Mouse (Mus musculus): Measurements from ENCODE around the gene Tomm22. TPM values are rescaled to one million over a fixed set of nuclear protein-coding genes. Genes with fewer than 3 reads are reported as not detected.
A peak's percentile ranks its signal among the peaks of the same experiment; 100 is the strongest.
"Not testable (repeated sequence)": the region's sequence is repeated elsewhere in the genome, so short reads cannot be mapped to it uniquely, and the experiment has no call there.

Tomm22 gene
- polyA plus RNA-seq, 1 experiment from 2014 or later: 234 TPM

- ATAC-seq (ENCODE audit: insufficient number of reproducible peaks, low FRiP score): no peak
- H3K4me1 ChIP-seq (replicated peaks): peaks cover 19% of the 10 kb centered on the region
- H3K4me2 ChIP-seq: no peak overlapping the region
- no peak overlapping the region for H3K4me3 ChIP-seq
- no peak overlapping the region for H3K9ac ChIP-seq
- no peaks in the 10 kb centered on the region for H3K27me3 ChIP-seq (replicated peaks)
- peaks cover 34% of the 10 kb centered on the region for H3K36me3 ChIP-seq
- peaks cover 4% of the 10 kb centered on the region for H3K9me3 ChIP-seq (replicated peaks)
- WGBS: 71% methylated on average over 4 of the region's 4 CpGs
- no peak overlapping the region for H3K27ac ChIP-seq (ENCODE audit: poor library complexity, severe bottlenecking)
Measured at GRCm38 (mm10) chr15:79661852-79662251, 8.8 kb upstream of the Tomm22 start.

DNA sequence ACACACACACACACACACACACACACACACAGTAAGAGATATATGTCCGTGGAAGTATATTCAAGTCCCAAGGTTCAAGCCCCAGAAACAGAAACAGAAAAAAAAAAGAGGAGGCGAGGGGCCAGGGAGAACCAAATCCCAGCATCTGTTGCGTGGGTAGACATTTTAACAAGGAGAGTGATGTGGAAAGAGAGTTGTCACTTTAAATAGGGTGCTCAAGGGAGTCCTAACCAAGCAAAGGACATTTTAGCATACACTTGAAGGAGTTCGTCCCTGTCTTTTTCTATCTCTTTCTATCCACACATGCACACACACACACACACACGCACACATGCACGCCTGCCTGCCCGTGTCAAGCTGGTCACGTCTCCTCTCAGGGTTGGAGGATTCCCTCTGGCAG is 6.0 kb upstream of the Tomm22 start:
- ATAC-seq (ENCODE audit: insufficient number of reproducible peaks, low FRiP score): no peak
- H3K27me3 ChIP-seq (replicated peaks): no peaks in the 10 kb centered on the region
- no peak overlapping the region for H3K4me3 ChIP-seq
- peaks cover 20% of the 10 kb centered on the region for H3K4me1 ChIP-seq (replicated peaks)
- no peak overlapping the region for H3K4me2 ChIP-seq
- WGBS: 87% methylated on average over 8 of the region's 8 CpGs
- no peak overlapping the region for H3K27ac ChIP-seq (ENCODE audit: poor library complexity, severe bottlenecking)
- H3K9me3 ChIP-seq (replicated peaks): peaks cover 4% of the 10 kb centered on the region
- no peak overlapping the region for H3K9ac ChIP-seq
- H3K36me3 ChIP-seq: peaks cover 43% of the 10 kb centered on the region

GRCm38 (mm10) chr15:79669195-79669594 is 1.5 kb upstream of the Tomm22 start:
- H3K4me3 ChIP-seq: no peak overlapping the region
- no peak overlapping the region for H3K4me2 ChIP-seq
- no peaks in the 10 kb centered on the region for H3K27me3 ChIP-seq (replicated peaks)
- peaks cover 43% of the 10 kb centered on the region for H3K36me3 ChIP-seq
- no peak for ATAC-seq (ENCODE audit: insufficient number of reproducible peaks, low FRiP score)
- H3K9ac ChIP-seq: 0 out of 2 replicates have a peak overlapping the region, but pooled peaks have one; percentile 30
- H3K4me1 ChIP-seq (replicated peaks): peaks cover 23% of the 10 kb centered on the region
- H3K27ac ChIP-seq (ENCODE audit: poor library complexity, severe bottlenecking): 0 out of 2 replicates have a peak overlapping the region, but pooled peaks have one; percentile 6
- H3K9me3 ChIP-seq (replicated peaks): no peaks in the 10 kb centered on the region
- whole genome bisulfite sequencing: 67% methylated on average over 10 of the region's 10 CpGs

DNA sequence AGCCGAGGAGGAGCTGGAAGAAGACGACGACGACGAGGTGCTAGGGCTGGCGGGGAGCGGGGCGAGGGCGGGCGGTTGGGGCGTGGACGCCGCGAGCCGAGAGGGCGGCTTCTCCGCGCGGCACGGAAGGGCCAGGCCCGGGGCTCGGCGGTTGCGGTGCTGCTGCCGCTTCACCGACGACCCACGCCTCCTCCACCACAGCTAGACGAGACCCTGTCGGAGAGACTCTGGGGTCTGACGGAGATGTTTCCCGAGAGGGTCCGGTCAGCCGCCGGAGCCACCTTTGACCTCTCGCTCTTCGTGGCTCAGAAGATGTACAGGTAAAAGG is 275 bp downstream of the Tomm22 start:
- Histone ChIP-seq H3K27me3 (replicated peaks) (no peaks in the 10 kb centered on the region), H3K4me2 (peak overlapping the region; percentile 79), H3K36me3 (peaks cover 54% of the 10 kb centered on the region), H3K4me1 (replicated peaks) (peaks cover 19% of the 10 kb centered on the region), H3K4me3 (peak overlapping the region; percentile 96), H3K9ac (peak overlapping the region; percentile 93), H3K27ac (ENCODE audit: poor library complexity, severe bottlenecking) (peak overlapping the region; percentile 66; the same call in 1 of the 2 replicates), H3K9me3 (replicated peaks) (no peaks in the 10 kb centered on the region)
- peak; percentile 66 for ATAC-seq (ENCODE audit: insufficient number of reproducible peaks, low FRiP score)
- WGBS: under 1% methylated on average over 37 of the region's 37 CpGs

DNA sequence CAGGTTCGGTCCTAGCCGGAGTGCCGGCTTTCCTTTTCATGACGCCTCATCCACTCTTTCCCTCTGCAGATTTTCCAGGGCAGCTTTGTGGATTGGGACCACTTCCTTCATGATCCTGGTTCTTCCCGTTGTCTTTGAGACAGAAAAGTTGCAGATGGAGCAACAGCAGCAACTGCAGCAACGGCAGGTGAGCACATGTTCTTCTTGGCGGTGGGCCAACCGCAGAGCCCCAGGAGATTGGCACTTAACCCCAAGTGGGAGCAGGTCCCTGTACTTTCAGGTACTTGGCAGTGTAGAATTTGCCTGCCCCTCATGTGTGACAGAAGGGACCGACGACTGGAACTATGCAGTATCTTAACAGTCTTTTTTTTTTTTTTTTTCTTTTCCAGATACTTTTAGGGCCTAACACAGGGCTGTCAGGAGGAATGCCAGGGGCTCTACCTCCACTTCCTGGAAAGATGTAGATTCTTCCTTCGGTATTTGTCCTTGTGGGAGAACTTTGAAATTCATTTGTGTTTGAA is 1.2 kb downstream of the Tomm22 start:
- H3K27ac ChIP-seq (ENCODE audit: poor library complexity, severe bottlenecking); H3K27me3 ChIP-seq (replicated peaks); ATAC-seq (ENCODE audit: insufficient number of reproducible peaks, low FRiP score); H3K9me3 ChIP-seq (replicated peaks): not testable (repeated sequence)
- 82% methylated on average over 11 of the region's 11 CpGs for WGBS
- Histone ChIP-seq H3K36me3 (peaks cover 56% of the 10 kb centered on the region), H3K4me2 (peak overlapping the region; percentile 79), H3K4me1 (replicated peaks) (peaks cover 11% of the 10 kb centered on the region), H3K9ac (peak overlapping the region; percentile 93; the same call in 1 of the 2 replicates), H3K4me3 (peak overlapping the region; percentile 96)

- Histone ChIP-seq H3K36me3 (peaks cover 52% of the 10 kb centered on the region), H3K9me3 (replicated peaks) (no peaks in the 10 kb centered on the region), H3K9ac (no peak overlapping the region), H3K4me1 (replicated peaks) (peaks cover 24% of the 10 kb centered on the region), H3K27ac (ENCODE audit: poor library complexity, severe bottlenecking) (no peak overlapping the region), H3K4me3 (no peak overlapping the region), H3K4me2 (no peak overlapping the region), H3K27me3 (replicated peaks) (no peaks in the 10 kb centered on the region)
- no peak for ATAC-seq (ENCODE audit: insufficient number of reproducible peaks, low FRiP score)
- 90% methylated on average over 2 of the region's 2 CpGs for WGBS
Measured at GRCm38 (mm10) chr15:79677936-79678335, 7.3 kb downstream of the Tomm22 start.

- peak overlapping the region; percentile 63 for H3K27ac ChIP-seq (ENCODE audit: poor library complexity, severe bottlenecking)
- H3K9me3 ChIP-seq (replicated peaks): no peaks in the 10 kb centered on the region
- peak; percentile 63; the same call in 1 of the 2 replicates for ATAC-seq (ENCODE audit: insufficient number of reproducible peaks, low FRiP score)
- no peaks in the 10 kb centered on the region for H3K27me3 ChIP-seq (replicated peaks)
- H3K36me3 ChIP-seq: peaks cover 12% of the 10 kb centered on the region; the same call in 1 of the 2 replicates
- H3K4me1 ChIP-seq (replicated peaks): peaks cover 60% of the 10 kb centered on the region
- 78% methylated on average over 4 of the region's 4 CpGs for WGBS
- no peak overlapping the region for H3K4me3 ChIP-seq
- H3K4me2 ChIP-seq: peak overlapping the region; percentile 95
- peak overlapping the region; percentile 42; the same call in 1 of the 2 replicates for H3K9ac ChIP-seq
Measured at GRCm38 (mm10) chr15:79681973-79682372, 11.3 kb downstream of the Tomm22 start.

GRCm38 (mm10) chr15:79683146-79683545 is 12.5 kb downstream of the Tomm22 start:
- Histone ChIP-seq H3K4me3 (peak overlapping the region; percentile 91), H3K9me3 (replicated peaks) (no peaks in the 10 kb centered on the region), H3K36me3 (peaks cover 5% of the 10 kb centered on the region; the same call in 1 of the 2 replicates), H3K27me3 (replicated peaks) (no peaks in the 10 kb centered on the region), H3K4me1 (replicated peaks) (peaks cover 60% of the 10 kb centered on the region), H3K9ac (peak overlapping the region; percentile 61), H3K4me2 (peak overlapping the region; percentile 95), H3K27ac (ENCODE audit: poor library complexity, severe bottlenecking) (peak overlapping the region; percentile 63; the same call in 1 of the 2 replicates)
- ATAC-seq (ENCODE audit: insufficient number of reproducible peaks, low FRiP score): no peak
- WGBS: 69% methylated on average over 6 of the region's 6 CpGs

DNA sequence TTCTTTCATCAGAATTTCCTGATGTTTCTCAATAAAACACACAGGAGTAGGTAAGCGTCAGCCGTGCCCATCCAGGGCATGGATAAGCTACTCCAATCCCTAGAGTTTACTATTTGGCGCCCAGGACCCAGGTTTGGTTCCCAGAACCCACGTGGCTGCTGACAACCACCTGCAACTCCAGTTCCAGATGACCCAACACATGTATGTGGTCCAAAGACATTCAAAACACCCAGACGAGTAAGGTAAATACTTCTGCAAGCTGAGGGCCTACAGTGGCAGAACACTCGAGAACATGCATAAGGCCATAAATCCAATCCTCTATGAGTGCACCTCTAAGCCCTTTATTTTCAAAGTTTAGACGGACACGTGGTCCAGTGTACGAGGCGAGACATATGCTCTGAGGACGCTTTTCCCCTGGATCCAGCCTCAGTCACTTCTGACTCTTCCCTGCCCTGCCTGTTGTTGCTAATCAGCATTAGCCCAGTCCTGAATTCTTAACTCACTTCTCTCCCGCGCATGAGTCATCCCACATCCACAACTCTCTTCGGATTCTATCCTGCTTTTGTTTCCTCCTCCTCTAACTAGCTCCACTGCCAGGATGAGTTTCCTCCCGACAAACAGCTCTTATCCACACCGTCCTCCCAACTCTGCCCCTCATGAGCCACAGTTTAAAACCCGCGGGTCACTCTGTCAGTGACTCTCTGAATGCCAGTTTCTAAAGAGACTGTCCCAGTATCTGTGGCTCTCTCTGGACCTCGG is 13.2 kb downstream of the Tomm22 start:
- 44% methylated on average over 19 of the region's 19 CpGs for WGBS
- Histone ChIP-seq H3K9me3 (replicated peaks) (no peaks in the 10 kb centered on the region), H3K4me3 (peak overlapping the region; percentile 91), H3K27ac (ENCODE audit: poor library complexity, severe bottlenecking) (peak overlapping the region; percentile 75), H3K4me1 (replicated peaks) (peaks cover 60% of the 10 kb centered on the region), H3K4me2 (peak overlapping the region; percentile 95), H3K36me3 (peaks cover 5% of the 10 kb centered on the region; the same call in 1 of the 2 replicates), H3K27me3 (replicated peaks) (no peaks in the 10 kb centered on the region), H3K9ac (peak overlapping the region; percentile 64)
- ATAC-seq (ENCODE audit: insufficient number of reproducible peaks, low FRiP score): no peak

GRCm38 (mm10) chr15:79684616-79685015 is 14.0 kb downstream of the Tomm22 start:
- Histone ChIP-seq H3K4me2 (peak overlapping the region; percentile 95), H3K4me1 (replicated peaks) (peaks cover 63% of the 10 kb centered on the region), H3K9me3 (replicated peaks) (no peaks in the 10 kb centered on the region), H3K36me3 (peaks cover 2% of the 10 kb centered on the region; the same call in 1 of the 2 replicates), H3K4me3 (peak overlapping the region; percentile 91), H3K27me3 (replicated peaks) (no peaks in the 10 kb centered on the region), H3K27ac (ENCODE audit: poor library complexity, severe bottlenecking) (peak overlapping the region; percentile 75; the same call in 1 of the 2 replicates), H3K9ac (peak overlapping the region; percentile 97)
- ATAC-seq (ENCODE audit: insufficient number of reproducible peaks, low FRiP score): no peak
- WGBS: 73% methylated on average over 6 of the region's 6 CpGs

GRCm38 (mm10) chr15:79685141-79685641 is 14.5 kb downstream of the Tomm22 start:
- 32% methylated on average over 6 of the region's 6 CpGs for WGBS
- H3K4me3 ChIP-seq: peak overlapping the region; percentile 91
- H3K27ac ChIP-seq (ENCODE audit: poor library complexity, severe bottlenecking): peak overlapping the region; percentile 69; the same call in 1 of the 2 replicates
- H3K4me1 ChIP-seq (replicated peaks): peaks cover 67% of the 10 kb centered on the region
- H3K9me3 ChIP-seq (replicated peaks): no peaks in the 10 kb centered on the region
- H3K36me3 ChIP-seq: no peaks in the 10 kb centered on the region
- no peaks in the 10 kb centered on the region for H3K27me3 ChIP-seq (replicated peaks)
- H3K9ac ChIP-seq: peak overlapping the region; percentile 97
- no peak for ATAC-seq (ENCODE audit: insufficient number of reproducible peaks, low FRiP score)
- peak overlapping the region; percentile 95 for H3K4me2 ChIP-seq
